Mouse (Mus musculus) forebrain, embryonic 15.5 days (tissue): ENCODE results near the gene Fam124b. TPM values are rescaled to one million over a fixed set of nuclear protein-coding genes. Genes with fewer than 3 reads are reported as not detected.

ENCODE experiments used
- ATAC-seq: fragments of 200-750 bp; cut with Nextera tagmentation; replicated peaks from 2 replicates; pipeline ENCODE4 v1.8.0; 2017; ENCODE audit warnings: mild to moderate bottlenecking, moderate TSS enrichment, moderate library complexity
- H3K27ac ChIP-seq: fragments of 300-500 bp; sonication (generic); replicated peaks from 2 replicates; pipeline ENCODE4 v1.5.1; 2015; ENCODE audit warnings: mild to moderate bottlenecking, inconsistent platforms
- H3K27me3 ChIP-seq: fragments of 300-500 bp; sonication (generic); 2 replicates; pipeline ENCODE4 v1.6.1; 2015; ENCODE audit warnings: inconsistent platforms
- H3K36me3 ChIP-seq: fragments of 300-500 bp; sonication (generic); 2 replicates; pipeline ENCODE4 v1.6.1; 2015; ENCODE audit warnings: mild to moderate bottlenecking, inconsistent platforms
- H3K4me1 ChIP-seq: fragments of 300-500 bp; sonication (generic); 2 replicates; pipeline ENCODE4 v1.6.1; 2015; ENCODE audit warnings: inconsistent platforms
- H3K4me2 ChIP-seq: fragments of 300-500 bp; sonication (generic); replicated peaks from 2 replicates; pipeline ENCODE4 v1.6.1; 2015; ENCODE audit warnings: mild to moderate bottlenecking, inconsistent platforms
- H3K4me3 ChIP-seq: fragments of 300-500 bp; sonication (generic); 2 replicates; pipeline ENCODE4 v1.5.1; 2015; ENCODE audit warnings: mild to moderate bottlenecking, inconsistent platforms
- H3K9ac ChIP-seq: fragments of 300-500 bp; sonication (generic); replicated peaks from 2 replicates; pipeline ENCODE4 v1.6.1; 2015; ENCODE audit warnings: mild to moderate bottlenecking, inconsistent platforms
- H3K9me3 ChIP-seq: fragments of 300-500 bp; sonication (generic); 2 replicates; pipeline ENCODE4 v1.6.1; 2016; ENCODE audit warnings: inconsistent platforms
- WGBS: fragments of 180-500 bp; shearing (Covaris S2); methylation state at CpG from one replicate; pipeline ENCODE4 v1.1.7; 2015; ENCODE audit warnings: mixed read lengths; 5-methylcytosine and 5-hydroxymethylcytosine counted together
- polyA plus RNA-seq: library from polyadenylated mRNA; unstranded; fragments of >200 nt; fragmentation: Nextera tagmentation; extraction: Ambion mirVana; gene quantifications from 2 replicates; pipeline ENCODE4 v1.2.1, GENCODE M21; 2015

Gene Fam124b
- polyA plus RNA-seq, 1 experiment from 2014 or later, result 0.55 TPM

- 75% methylated on average over 5 of the region's 5 CpGs for WGBS
- ATAC-seq, result no peak
- no peaks in the 10 kb centered on the region for H3K4me1 ChIP-seq
Measured at GRCm38 (mm10) chr1:80165391-80165790, 52.9 kb downstream of the Fam124b start.

GRCm38 (mm10) chr1:80162943-80163342, 55.3 kb downstream of the Fam124b start:
- H3K9me3 ChIP-seq, result no peaks in the 10 kb centered on the region
- no peak overlapping the region for H3K27ac ChIP-seq
- no peak overlapping the region for H3K4me2 ChIP-seq
- no peaks in the 10 kb centered on the region for H3K4me1 ChIP-seq
- ATAC-seq, result no peak
- no peaks in the 10 kb centered on the region for H3K27me3 ChIP-seq
- 63% methylated on average over 6 of the region's 6 CpGs for WGBS
- no peak overlapping the region for H3K4me3 ChIP-seq
- no peak overlapping the region for H3K9ac ChIP-seq
- H3K36me3 ChIP-seq, result no peaks in the 10 kb centered on the region

More at GRCm38 (mm10) chr1:80165391-80165790, 52.9 kb downstream of the Fam124b start:
- Histone ChIP-seq H3K27me3 (no peaks in the 10 kb centered on the region), H3K4me2 (no peak overlapping the region), H3K4me3 (no peak overlapping the region), H3K36me3 (no peaks in the 10 kb centered on the region), H3K9me3 (no peaks in the 10 kb centered on the region), H3K9ac (no peak overlapping the region), H3K27ac (no peak overlapping the region)

DNA sequence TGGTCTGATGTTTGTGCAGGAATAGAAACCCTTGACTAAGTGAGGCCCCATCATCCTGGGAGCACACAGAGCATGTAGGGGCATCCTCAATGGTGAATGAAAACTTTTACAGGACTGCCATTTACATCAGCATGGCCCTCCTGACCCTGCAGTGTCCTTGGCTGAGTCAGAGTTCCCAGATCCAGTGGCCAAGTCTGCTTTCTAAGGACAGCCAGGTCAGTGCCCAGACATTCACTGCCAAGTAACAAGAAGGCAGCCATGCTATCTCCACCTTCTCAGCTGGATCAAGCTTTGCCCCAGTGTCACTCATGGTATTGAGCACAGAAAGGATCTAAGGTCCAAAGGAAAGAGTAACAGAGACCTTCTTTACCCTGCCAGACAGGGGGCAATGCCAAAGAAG, 58.7 kb downstream of the Fam124b start:
- Histone ChIP-seq H3K4me2 (no peak overlapping the region), H3K4me1 (no peaks in the 10 kb centered on the region), H3K27me3 (no peaks in the 10 kb centered on the region), H3K9me3 (no peaks in the 10 kb centered on the region), H3K4me3 (no peak overlapping the region), H3K27ac (no peak overlapping the region), H3K9ac (no peak overlapping the region), H3K36me3 (no peaks in the 10 kb centered on the region)
- no peak for ATAC-seq

GRCm38 (mm10) chr1:80154902-80155301, 63.4 kb downstream of the Fam124b start:
- no peak overlapping the region for H3K4me3 ChIP-seq
- H3K9me3 ChIP-seq, result no peaks in the 10 kb centered on the region
- 70% methylated on average over 1 of the region's 1 CpGs for WGBS
- no peaks in the 10 kb centered on the region for H3K4me1 ChIP-seq
- H3K4me2 ChIP-seq, result no peak overlapping the region
- H3K36me3 ChIP-seq, result no peaks in the 10 kb centered on the region
- H3K27me3 ChIP-seq, result no peaks in the 10 kb centered on the region
- H3K9ac ChIP-seq, result no peak overlapping the region
- ATAC-seq, result peak; percentile 72; the same call in 1 of the 2 replicates
- H3K27ac ChIP-seq, result no peak overlapping the region

- no peak for ATAC-seq
- H3K4me3 ChIP-seq, result no peak overlapping the region
- no peaks in the 10 kb centered on the region for H3K36me3 ChIP-seq
- no peak overlapping the region for H3K9ac ChIP-seq
- 85% methylated on average over 7 of the region's 7 CpGs for WGBS
- no peaks in the 10 kb centered on the region for H3K4me1 ChIP-seq
- no peak overlapping the region for H3K27ac ChIP-seq
- H3K9me3 ChIP-seq, result no peaks in the 10 kb centered on the region
- no peaks in the 10 kb centered on the region for H3K27me3 ChIP-seq
- no peak overlapping the region for H3K4me2 ChIP-seq
Measured at GRCm38 (mm10) chr1:80153125-80153716, 65.1 kb downstream of the Fam124b start.

GRCm38 (mm10) chr1:80150681-80151080, 67.6 kb downstream of the Fam124b start:
- H3K4me3 ChIP-seq, result no peak overlapping the region
- no peak for ATAC-seq
- no peak overlapping the region for H3K9ac ChIP-seq
- H3K27ac ChIP-seq, result no peak overlapping the region
- H3K9me3 ChIP-seq, result no peaks in the 10 kb centered on the region
- H3K4me1 ChIP-seq, result no peaks in the 10 kb centered on the region
- H3K4me2 ChIP-seq, result no peak overlapping the region
- H3K36me3 ChIP-seq, result no peaks in the 10 kb centered on the region
- H3K27me3 ChIP-seq, result no peaks in the 10 kb centered on the region

Other genes starting within 250 kb of the Fam124b start
- 34.3 and 35.2 TPM in 2 replicates for gene Cul3, start 122.0 kb upstream of the Fam124b start, polyA plus RNA-seq
- not detected in 2 replicates for gene Gm45261, start 243.0 kb upstream of the Fam124b start, polyA plus RNA-seq